Mouse (Mus musculus): ENCODE measurements around the gene Rasl11b.

Rasl11b gene

GRCm38 (mm10) chr5:74214501-74215110, 19.5 kb downstream of the Rasl11b start:
- DNase-seq = no peak

DNA sequence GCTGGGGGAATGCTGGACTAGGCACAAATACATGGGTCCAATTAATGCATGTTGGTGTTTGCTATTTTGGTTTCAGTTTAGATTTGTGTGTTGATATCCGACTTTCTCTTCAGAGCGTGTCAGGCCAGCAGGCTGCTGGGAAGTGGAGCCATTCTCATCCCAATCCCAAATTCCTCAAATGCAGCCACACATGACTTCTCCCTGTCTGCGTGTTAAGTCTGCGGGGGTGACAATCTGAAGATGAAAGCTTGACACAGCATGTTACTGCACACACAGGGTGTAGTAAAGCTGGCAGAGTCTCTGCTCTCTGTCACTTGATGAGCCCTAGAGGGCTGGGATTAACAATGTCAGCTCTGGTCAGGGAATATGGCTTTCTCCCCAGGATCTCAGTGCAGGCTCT, 20.0 kb downstream of the Rasl11b start:
- DNase-seq = no peak

DNA sequence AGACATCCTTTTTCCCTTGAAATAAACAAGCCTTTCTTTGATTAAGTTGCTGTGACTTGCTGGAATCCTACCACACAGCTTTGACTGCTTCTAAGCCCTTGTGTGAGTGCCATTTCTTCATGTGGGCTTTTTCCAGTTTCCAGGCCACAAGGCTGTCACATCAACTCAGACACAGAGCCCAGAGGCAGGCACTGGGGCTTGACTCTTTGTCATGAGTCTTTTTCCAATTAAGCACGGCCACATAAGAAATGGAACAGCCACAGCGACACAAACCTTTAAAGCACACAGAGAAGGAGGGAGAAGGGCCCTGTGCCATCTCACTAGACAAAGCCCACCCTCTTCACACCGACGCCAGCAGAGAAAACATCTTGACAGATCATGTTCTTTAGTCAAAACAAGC, 23.4 kb downstream of the Rasl11b start:
- DNase-seq = no peak

DNA sequence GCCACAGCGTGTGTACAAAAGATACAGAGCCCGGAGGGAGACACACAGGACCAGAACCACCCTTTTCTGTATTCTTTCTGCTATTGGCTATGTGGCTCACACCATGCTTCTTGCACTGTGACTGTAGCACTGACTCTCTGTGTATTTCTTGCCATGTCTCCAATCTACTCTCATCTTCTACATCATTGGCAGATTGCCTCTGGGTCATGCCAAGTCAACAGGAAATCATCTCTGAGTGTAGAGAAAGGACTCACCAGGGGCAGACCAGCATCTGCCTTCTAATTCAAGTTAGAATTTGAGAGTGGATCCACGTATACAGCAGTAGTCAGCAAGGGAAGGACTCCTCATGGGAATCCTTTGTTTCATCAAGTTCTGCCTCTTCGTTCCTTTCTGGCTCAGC, 27.5 kb downstream of the Rasl11b start:
- DNase-seq = no peak

DNA sequence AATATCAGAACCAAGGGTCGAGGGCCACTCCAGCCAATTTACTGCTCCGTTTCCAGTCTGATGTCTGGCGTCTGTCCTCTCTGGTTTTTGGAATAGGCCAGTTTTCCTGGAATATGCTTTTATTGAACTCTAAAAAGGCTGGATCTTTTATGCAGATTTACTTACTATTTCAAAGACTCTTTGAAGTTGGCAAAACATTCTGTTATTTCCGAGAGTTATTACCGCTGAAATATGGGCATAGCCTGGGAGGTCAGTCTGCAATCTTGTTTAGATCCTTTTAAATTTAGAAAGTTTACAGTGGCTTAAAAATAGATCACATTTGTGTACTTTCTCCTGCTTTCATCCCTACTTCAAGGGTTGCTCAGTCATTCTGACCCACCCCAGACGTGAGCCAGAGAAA, 29.4 kb downstream of the Rasl11b start:
- DNase-seq = no peak

DNA sequence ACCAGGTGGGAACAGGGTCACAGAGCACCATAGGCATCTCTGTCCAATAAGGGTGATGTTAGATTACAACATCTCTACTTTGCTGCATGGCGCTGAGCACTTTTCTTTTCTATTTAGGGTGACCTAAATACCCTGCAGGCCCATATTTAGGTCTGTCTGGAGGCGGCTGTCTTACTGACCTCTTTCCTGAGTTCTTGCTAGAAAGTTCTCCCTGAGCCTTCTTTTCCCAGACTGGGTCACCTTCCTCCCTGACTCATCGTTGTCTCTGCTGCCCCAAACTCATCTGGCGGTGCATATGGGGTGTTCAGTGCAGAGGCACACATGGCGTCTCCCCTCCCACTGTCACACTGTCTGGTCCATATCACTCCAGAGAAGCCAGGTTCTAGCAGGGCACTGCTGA, 31.1 kb downstream of the Rasl11b start:
- peak; percentile 44 for DNase-seq

GRCm38 (mm10) chr5:74227352-74227751, 32.3 kb downstream of the Rasl11b start:
- DNase-seq = no peak

DNA sequence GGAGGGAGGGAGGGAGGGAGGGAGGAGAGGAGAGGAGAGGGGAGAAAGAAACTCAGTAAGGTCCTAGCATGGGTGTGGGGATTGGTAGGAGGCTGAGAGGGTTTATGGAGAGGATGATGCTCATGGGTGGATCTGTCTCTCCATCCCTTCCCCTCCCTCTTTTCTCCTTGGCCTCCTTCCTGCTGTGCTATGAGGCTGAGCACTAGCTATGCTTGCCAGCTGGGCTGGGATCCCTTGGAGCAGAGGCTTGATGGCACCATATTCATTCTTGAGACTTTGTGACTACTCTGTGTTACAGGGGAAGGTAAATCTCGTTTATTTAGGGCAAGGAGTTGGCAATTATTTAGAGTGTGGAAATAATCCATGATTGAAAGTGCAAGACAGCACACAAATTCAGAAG, 33.9 kb downstream of the Rasl11b start:
- no peak for DNase-seq

DNA sequence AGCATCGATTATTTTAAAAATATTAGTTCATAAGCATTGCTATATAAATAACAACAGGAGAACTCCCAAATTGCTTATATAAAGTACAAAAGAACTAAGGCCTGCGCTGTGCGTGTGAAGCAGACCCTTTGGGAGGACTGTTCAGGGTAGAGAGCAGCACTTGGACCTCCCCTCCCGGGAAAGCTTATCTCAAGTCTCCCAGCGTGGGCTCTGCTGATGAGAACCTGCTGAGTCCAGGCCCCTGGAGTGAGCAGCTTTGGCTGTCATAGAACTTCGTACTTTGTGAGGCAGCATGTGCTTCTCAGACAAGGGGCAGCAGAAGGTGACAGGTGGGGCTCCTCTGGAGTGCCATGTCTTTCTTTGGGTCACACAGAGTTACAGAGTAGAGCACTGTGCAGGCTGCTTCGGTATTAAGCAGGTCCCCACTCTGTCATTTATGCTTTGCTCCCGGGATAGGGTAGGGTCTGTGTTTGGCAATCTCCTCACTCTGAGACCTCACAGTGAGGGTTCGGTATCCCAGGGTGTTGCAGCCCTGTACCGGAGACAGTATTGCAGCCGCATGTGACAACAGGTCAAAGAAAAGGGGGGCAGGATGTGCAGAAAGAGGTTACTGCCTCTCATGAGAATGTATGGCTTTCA, 34.8 kb downstream of the Rasl11b start:
- DNase-seq = no peak

- no peak for DNase-seq
Measured at GRCm38 (mm10) chr5:74230525-74230924, 35.4 kb downstream of the Rasl11b start.

- no peak for DNase-seq
Measured at GRCm38 (mm10) chr5:74233808-74234207, 38.7 kb downstream of the Rasl11b start.

- DNase-seq = no peak
Measured at GRCm38 (mm10) chr5:74239369-74239768, 44.3 kb downstream of the Rasl11b start.

- DNase-seq = no peak
Measured at GRCm38 (mm10) chr5:74240298-74240697, 45.2 kb downstream of the Rasl11b start.

- no peak for DNase-seq
Measured at GRCm38 (mm10) chr5:74240926-74241680, 46.0 kb downstream of the Rasl11b start.

- no peak for DNase-seq
Measured at GRCm38 (mm10) chr5:74242654-74243053, 47.6 kb downstream of the Rasl11b start.

GRCm38 (mm10) chr5:74244406-74245019, 49.4 kb downstream of the Rasl11b start:
- DNase-seq = no peak

- DNase-seq = no peak
Measured at GRCm38 (mm10) chr5:74245641-74246145, 50.6 kb downstream of the Rasl11b start.

DNA sequence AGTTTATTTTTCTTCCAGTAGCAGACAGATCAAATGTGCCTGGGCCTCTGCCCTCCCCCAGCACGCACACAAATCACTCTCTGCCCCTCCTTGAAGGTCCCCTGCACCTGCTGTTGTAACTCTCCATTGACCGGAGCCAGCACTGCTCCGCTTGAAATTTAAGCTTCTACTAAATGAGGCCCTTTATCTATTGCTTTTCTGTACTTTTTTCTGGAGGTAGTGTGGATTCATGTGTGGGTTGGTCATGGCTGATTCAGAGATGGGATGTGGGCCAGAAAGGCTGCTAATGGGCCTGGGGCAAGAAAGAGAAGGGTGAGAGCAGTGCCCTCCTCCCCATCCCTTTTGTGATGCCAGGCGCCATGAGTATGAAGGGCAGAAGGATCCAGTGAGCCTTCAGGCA, 51.4 kb downstream of the Rasl11b start:
- no peak for DNase-seq

DNA sequence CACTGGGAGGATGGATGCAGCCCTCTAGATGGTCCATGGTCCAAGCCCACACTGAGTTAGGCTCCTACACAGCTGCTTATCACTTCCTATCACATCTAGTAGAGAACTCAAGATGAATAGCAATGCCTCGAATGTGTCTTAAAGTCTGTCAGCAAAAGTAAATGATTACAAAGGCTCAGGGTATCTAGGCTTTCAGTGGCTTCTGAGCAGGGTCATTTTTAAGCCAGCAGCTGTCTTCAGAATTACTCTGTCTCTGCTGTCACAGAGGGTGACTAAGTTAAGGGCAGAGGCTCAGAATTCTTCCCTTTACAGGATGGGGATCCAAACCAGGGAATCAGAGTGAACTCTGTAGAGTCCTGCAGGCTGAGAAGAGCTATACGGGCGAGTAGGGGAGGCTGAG, 51.9 kb downstream of the Rasl11b start:
- no peak for DNase-seq

Data from right cerebral cortex, adult 18-20 months (tissue).